Mouse (Mus musculus): ENCODE measurements around the gene Gcnt2. TPM values are rescaled to one million over a fixed set of nuclear protein-coding genes. Genes with fewer than 3 reads are reported as not detected.

Gene Gcnt2
- polyA plus RNA-seq, 1 experiment from 2014 or later, result 7.4 TPM

DNA sequence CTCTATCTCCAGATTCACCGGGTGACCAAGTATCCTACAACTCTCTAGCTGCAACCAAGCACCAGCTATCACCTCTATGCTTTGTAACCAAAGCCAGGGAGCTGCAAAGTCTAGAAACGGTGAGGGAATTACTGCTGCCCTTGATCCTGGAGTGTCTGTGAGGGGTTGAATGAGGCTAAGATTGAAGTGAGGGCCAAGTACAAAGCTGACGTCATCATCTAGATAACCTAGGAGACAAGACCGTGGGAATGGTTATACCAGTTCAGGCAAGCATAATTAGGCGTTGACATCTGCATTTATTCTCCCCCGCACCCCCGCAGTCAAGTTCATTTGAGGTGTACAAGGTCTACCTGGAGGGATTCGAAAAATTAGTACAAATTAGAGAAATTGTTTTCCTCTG is 2.8 kb upstream of the Gcnt2 start:
- H3K9ac ChIP-seq (ENCODE audit: low read depth, low read length), result no peak overlapping the region
- ATAC-seq (ENCODE audit: low FRiP score) (no peak), DNase-seq (ENCODE audit: low spot score) (no peak)
- H3K27ac ChIP-seq (ENCODE audit: low read depth, low read length), result no peak overlapping the region
- no peak overlapping the region for H3K4me2 ChIP-seq (replicated peaks; ENCODE audit: low read depth, low read length)
- no peak overlapping the region for H3K4me3 ChIP-seq (ENCODE audit: low read depth, low read length)
- no peaks in the 10 kb centered on the region for H3K4me1 ChIP-seq (replicated peaks; ENCODE audit: control insufficient read depth, insufficient read depth, low read length)
- H3K9me3 ChIP-seq (ENCODE audit: control insufficient read depth, low read length), result no peaks in the 10 kb centered on the region
- H3K36me3 ChIP-seq (ENCODE audit: control insufficient read depth, insufficient read depth, low read length), result no peaks in the 10 kb centered on the region
- WGBS, result 89% methylated on average over 8 of the region's 8 CpGs
- H3K27me3 ChIP-seq (ENCODE audit: control insufficient read depth, insufficient read depth, low read length), result no peaks in the 10 kb centered on the region

DNA sequence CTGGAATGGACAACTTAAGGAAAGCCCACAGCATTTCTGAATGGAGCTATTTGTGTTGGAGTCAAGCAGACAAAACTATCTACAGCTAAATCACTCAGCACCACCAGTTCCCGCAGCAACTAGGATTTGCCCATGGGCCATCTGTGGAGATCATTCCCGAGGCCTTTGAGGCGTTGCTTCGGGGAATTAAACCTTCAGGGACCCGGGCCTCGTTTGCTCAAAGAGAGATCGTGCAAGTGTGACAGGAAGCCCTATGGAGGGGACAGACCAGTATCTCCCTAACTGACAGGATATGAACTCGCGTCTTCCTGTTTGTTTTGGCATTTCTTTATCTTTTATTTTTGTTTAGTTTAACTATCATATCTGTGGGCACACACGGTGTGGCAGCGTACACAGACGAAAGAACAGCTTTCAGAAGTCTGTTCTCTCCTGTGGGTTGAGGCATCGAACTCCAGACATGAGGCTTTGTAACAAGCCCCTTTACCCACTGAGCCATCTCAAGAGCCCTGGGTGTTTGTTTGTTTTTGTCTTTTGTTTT is 2.2 kb upstream of the Gcnt2 start:
- no peak overlapping the region for H3K4me3 ChIP-seq (ENCODE audit: low read depth, low read length)
- no peaks in the 10 kb centered on the region for H3K27me3 ChIP-seq (ENCODE audit: control insufficient read depth, insufficient read depth, low read length)
- no peak overlapping the region for H3K4me2 ChIP-seq (replicated peaks; ENCODE audit: low read depth, low read length)
- ATAC-seq (ENCODE audit: low FRiP score) (no peak), DNase-seq (ENCODE audit: low spot score) (no peak)
- H3K9ac ChIP-seq (ENCODE audit: low read depth, low read length), result no peak overlapping the region
- H3K9me3 ChIP-seq (ENCODE audit: control insufficient read depth, low read length), result no peaks in the 10 kb centered on the region
- no peak overlapping the region for H3K27ac ChIP-seq (ENCODE audit: low read depth, low read length)
- 84% methylated on average over 13 of the region's 13 CpGs for WGBS
- H3K36me3 ChIP-seq (ENCODE audit: control insufficient read depth, insufficient read depth, low read length), result no peaks in the 10 kb centered on the region
- no peaks in the 10 kb centered on the region for H3K4me1 ChIP-seq (replicated peaks; ENCODE audit: control insufficient read depth, insufficient read depth, low read length)

DNA sequence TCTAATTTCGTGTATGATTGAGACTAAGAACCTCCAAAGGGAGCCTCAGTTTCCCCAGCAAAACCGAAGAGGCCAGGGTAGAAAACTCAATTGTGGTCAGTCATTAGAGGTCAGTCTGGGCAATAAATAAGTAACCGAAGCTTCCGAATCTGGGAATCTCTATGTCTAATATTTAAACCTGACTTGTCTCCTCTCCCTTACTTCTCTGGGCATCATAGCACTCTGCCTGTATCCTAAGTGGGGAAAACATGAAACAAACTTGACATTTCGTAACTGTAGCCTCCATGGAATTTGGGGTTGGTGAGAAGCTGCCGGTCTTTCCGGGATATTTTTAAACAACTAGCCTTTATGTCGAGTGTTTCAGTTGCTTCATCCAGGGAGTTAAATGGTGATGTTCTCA is 329 bp upstream of the Gcnt2 start:
- no peaks in the 10 kb centered on the region for H3K27me3 ChIP-seq (ENCODE audit: control insufficient read depth, insufficient read depth, low read length)
- DNase-seq (ENCODE audit: low spot score), result no peak
- no peak overlapping the region for H3K4me2 ChIP-seq (replicated peaks; ENCODE audit: low read depth, low read length)
- no peaks in the 10 kb centered on the region for H3K4me1 ChIP-seq (replicated peaks; ENCODE audit: control insufficient read depth, insufficient read depth, low read length)
- ATAC-seq (ENCODE audit: low FRiP score), result no peak
- H3K36me3 ChIP-seq (ENCODE audit: control insufficient read depth, insufficient read depth, low read length), result no peaks in the 10 kb centered on the region
- H3K9ac ChIP-seq (ENCODE audit: low read depth, low read length), result no peak overlapping the region
- no peak overlapping the region for H3K4me3 ChIP-seq (ENCODE audit: low read depth, low read length)
- WGBS, result 84% methylated on average over 8 of the region's 8 CpGs
- H3K27ac ChIP-seq (ENCODE audit: low read depth, low read length), result no peak overlapping the region
- no peaks in the 10 kb centered on the region for H3K9me3 ChIP-seq (ENCODE audit: control insufficient read depth, low read length)

DNA sequence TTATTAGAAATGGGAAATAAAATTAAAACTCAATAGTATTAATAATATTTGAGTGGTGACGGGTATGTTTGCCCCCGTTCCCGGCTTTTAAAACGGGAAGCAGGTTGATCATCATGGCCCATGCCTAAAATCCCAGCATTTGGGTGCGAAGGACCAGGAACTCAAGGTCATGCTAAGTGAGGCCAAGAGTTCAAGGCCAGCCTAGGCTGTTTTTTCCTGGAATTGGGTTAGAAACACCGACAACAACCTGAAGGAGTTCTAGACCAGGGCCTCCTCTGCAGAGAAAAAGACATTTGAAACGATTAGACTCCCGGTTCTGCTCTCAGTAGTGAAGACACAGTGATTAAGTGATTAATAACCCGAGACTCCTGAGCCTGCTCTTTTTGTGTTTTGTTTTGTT is 3.5 kb downstream of the Gcnt2 start:
- no peak overlapping the region for H3K4me2 ChIP-seq (replicated peaks; ENCODE audit: low read depth, low read length)
- H3K9me3 ChIP-seq (ENCODE audit: control insufficient read depth, low read length), result no peaks in the 10 kb centered on the region
- no peaks in the 10 kb centered on the region for H3K27me3 ChIP-seq (ENCODE audit: control insufficient read depth, insufficient read depth, low read length)
- H3K4me3 ChIP-seq (ENCODE audit: low read depth, low read length), result no peak overlapping the region
- H3K9ac ChIP-seq (ENCODE audit: low read depth, low read length), result no peak overlapping the region
- no peak for DNase-seq (ENCODE audit: low spot score)
- ATAC-seq (ENCODE audit: low FRiP score), result no peak
- WGBS, result 92% methylated on average over 9 of the region's 9 CpGs
- H3K4me1 ChIP-seq (replicated peaks; ENCODE audit: control insufficient read depth, insufficient read depth, low read length), result no peaks in the 10 kb centered on the region
- H3K36me3 ChIP-seq (ENCODE audit: control insufficient read depth, insufficient read depth, low read length), result no peaks in the 10 kb centered on the region
- no peak overlapping the region for H3K27ac ChIP-seq (ENCODE audit: low read depth, low read length)

DNA sequence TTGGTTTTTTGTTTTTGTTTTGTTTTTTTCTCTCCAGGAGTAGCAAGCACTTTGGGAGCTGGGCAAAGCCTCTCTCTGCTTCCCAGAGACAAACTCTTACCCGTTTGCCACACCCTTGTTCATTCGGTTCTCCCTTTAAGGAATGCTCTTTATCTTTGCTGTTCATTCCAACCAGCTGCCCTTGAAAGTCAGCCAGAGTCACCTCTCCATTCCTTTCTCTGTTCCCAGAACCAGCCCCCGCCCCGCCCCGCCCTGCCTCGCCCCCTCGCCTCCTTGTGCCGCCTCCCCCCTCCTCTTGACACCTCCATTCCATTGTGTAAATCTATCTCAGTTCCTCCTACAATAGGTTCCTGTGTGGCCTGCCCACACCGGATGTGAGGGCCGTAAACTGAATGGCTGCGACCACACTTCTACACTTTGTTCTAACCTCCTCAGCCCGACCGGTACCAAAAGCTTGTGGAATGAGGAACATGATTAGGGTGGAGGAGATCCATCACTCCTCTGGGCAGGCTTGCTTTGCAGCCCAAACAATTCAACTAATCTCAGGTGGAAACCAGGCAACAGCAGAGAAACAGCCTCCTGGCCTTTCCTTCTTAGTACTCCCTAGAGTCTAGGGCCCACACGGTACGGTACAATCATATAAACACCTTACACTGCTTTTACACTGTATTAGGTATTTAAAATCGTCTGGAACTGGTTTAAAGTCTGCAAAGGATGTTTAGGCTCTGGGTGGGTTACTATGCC is 9.5 kb downstream of the Gcnt2 start:
- H3K36me3 ChIP-seq (ENCODE audit: control insufficient read depth, insufficient read depth, low read length), result no peaks in the 10 kb centered on the region
- H3K27ac ChIP-seq (ENCODE audit: low read depth, low read length), result no peak overlapping the region
- H3K9me3 ChIP-seq (ENCODE audit: control insufficient read depth, low read length), result no peaks in the 10 kb centered on the region
- no peak overlapping the region for H3K4me3 ChIP-seq (ENCODE audit: low read depth, low read length)
- DNase-seq (ENCODE audit: low spot score) (no peak), ATAC-seq (ENCODE audit: low FRiP score) (no peak)
- H3K27me3 ChIP-seq (ENCODE audit: control insufficient read depth, insufficient read depth, low read length), result no peaks in the 10 kb centered on the region
- 20% methylated on average over 16 of the region's 16 CpGs for WGBS
- H3K4me2 ChIP-seq (replicated peaks; ENCODE audit: low read depth, low read length), result no peak overlapping the region
- H3K4me1 ChIP-seq (replicated peaks; ENCODE audit: control insufficient read depth, insufficient read depth, low read length), result no peaks in the 10 kb centered on the region
- no peak overlapping the region for H3K9ac ChIP-seq (ENCODE audit: low read depth, low read length)

DNA sequence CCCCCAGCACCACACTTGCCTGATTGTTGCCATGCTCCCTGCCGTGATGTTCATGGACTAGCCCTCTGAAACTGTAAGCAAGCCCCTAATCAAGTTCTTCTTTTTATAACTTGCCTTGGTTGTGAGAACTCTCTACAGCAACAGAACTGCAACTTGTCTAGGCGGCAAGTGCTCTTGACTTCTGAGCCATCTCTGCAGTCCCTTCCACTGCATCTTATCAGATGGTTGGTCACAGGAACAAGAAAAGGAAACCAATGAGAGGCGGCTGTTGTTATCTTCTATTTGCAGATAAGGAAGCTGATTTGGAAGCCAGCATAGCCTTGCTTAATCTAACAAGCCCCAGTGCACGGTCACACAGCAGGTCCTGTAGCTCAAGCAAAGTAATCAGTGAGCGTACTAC is 14.5 kb downstream of the Gcnt2 start:
- H3K4me1 ChIP-seq (replicated peaks; ENCODE audit: control insufficient read depth, insufficient read depth, low read length), result no peaks in the 10 kb centered on the region
- DNase-seq (ENCODE audit: low spot score) (no peak), ATAC-seq (ENCODE audit: low FRiP score) (no peak)
- H3K27ac ChIP-seq (ENCODE audit: low read depth, low read length), result no peak overlapping the region
- no peaks in the 10 kb centered on the region for H3K9me3 ChIP-seq (ENCODE audit: control insufficient read depth, low read length)
- no peaks in the 10 kb centered on the region for H3K27me3 ChIP-seq (ENCODE audit: control insufficient read depth, insufficient read depth, low read length)
- H3K4me2 ChIP-seq (replicated peaks; ENCODE audit: low read depth, low read length), result no peak overlapping the region
- H3K4me3 ChIP-seq (ENCODE audit: low read depth, low read length), result no peak overlapping the region
- H3K36me3 ChIP-seq (ENCODE audit: control insufficient read depth, insufficient read depth, low read length), result no peaks in the 10 kb centered on the region
- no peak overlapping the region for H3K9ac ChIP-seq (ENCODE audit: low read depth, low read length)
- WGBS, result 87% methylated on average over 5 of the region's 5 CpGs

DNA sequence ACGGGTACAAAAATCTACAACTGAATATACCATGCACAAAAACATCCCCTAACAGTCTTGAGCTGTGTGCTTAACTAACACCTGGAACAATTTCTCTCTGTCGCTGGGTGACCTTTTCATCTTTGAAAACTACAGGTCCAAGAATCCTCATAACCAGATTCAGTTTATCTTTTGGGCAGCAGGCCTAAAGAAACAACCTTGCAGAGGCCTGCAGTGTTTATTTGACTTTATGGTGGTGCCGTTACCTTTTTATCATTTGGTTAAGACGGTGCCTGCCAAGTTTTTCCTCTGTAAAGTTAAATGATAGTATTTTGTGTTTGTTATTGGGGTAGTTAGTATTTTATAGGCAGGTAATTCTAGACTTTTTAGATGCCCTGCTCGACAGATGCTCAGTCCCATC is 15.9 kb downstream of the Gcnt2 start:
- Histone ChIP-seq H3K4me2 (replicated peaks; ENCODE audit: low read depth, low read length) (no peak overlapping the region), H3K4me1 (replicated peaks; ENCODE audit: control insufficient read depth, insufficient read depth, low read length) (no peaks in the 10 kb centered on the region), H3K4me3 (ENCODE audit: low read depth, low read length) (no peak overlapping the region), H3K9me3 (ENCODE audit: control insufficient read depth, low read length) (no peaks in the 10 kb centered on the region), H3K36me3 (ENCODE audit: control insufficient read depth, insufficient read depth, low read length) (no peaks in the 10 kb centered on the region), H3K27me3 (ENCODE audit: control insufficient read depth, insufficient read depth, low read length) (no peaks in the 10 kb centered on the region), H3K9ac (ENCODE audit: low read depth, low read length) (no peak overlapping the region), H3K27ac (ENCODE audit: low read depth, low read length) (no peak overlapping the region)
- WGBS, result 87% methylated on average over 5 of the region's 5 CpGs
- no peak for ATAC-seq (ENCODE audit: low FRiP score)
- no peak for DNase-seq (ENCODE audit: low spot score)

DNA sequence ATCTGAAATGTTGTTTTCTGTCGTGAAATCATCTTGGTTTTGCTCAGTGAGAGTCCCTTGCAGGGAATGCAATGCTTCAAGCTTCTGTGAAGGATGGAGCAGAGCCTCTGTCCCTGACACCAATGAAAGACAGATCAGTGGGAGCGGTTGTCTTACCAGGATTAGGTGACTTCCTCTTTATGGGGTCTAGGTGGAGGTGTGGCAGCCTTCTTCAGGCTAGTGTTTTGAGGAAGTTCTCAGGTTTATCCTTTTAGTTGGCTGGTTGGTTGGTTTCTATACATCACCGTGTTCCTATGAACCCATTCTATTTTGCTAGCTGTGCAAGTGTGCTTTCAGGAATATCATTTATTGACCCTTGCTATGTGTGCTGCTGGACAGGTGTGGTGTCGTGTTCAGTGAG is 18.0 kb downstream of the Gcnt2 start:
- Histone ChIP-seq H3K36me3 (ENCODE audit: control insufficient read depth, insufficient read depth, low read length) (no peaks in the 10 kb centered on the region), H3K4me2 (replicated peaks; ENCODE audit: low read depth, low read length) (no peak overlapping the region), H3K4me3 (ENCODE audit: low read depth, low read length) (no peak overlapping the region), H3K4me1 (replicated peaks; ENCODE audit: control insufficient read depth, insufficient read depth, low read length) (no peaks in the 10 kb centered on the region), H3K27ac (ENCODE audit: low read depth, low read length) (no peak overlapping the region), H3K27me3 (ENCODE audit: control insufficient read depth, insufficient read depth, low read length) (no peaks in the 10 kb centered on the region), H3K9me3 (ENCODE audit: control insufficient read depth, low read length) (no peaks in the 10 kb centered on the region), H3K9ac (ENCODE audit: low read depth, low read length) (no peak overlapping the region)
- 81% methylated on average over 4 of the region's 4 CpGs for WGBS
- DNase-seq (ENCODE audit: low spot score), result no peak
- ATAC-seq (ENCODE audit: low FRiP score), result no peak

DNA sequence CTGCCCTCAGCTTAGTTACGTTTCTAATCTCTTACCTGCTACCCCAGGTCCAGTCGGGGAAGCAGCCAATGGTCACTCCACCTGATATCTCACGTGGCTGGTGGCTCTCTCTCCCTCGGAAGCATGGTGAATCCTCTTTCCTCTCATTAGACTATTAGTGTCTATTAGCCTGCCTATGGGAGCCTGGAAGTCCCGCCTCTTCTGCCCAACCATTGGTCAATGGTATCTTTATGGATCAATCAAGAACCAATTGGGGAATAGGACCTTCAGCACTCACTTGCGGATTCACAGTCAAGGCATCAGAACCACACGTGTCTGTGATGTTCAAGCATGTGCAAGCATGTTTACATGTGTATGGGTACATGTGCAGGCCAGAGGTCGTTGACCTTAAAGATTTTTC is 21.0 kb downstream of the Gcnt2 start:
- DNase-seq (ENCODE audit: low spot score) (no peak), ATAC-seq (ENCODE audit: low FRiP score) (no peak)
- no peaks in the 10 kb centered on the region for H3K36me3 ChIP-seq (ENCODE audit: control insufficient read depth, insufficient read depth, low read length)
- H3K4me3 ChIP-seq (ENCODE audit: low read depth, low read length), result no peak overlapping the region
- 82% methylated on average over 8 of the region's 8 CpGs for WGBS
- H3K27ac ChIP-seq (ENCODE audit: low read depth, low read length), result no peak overlapping the region
- no peak overlapping the region for H3K4me2 ChIP-seq (replicated peaks; ENCODE audit: low read depth, low read length)
- no peaks in the 10 kb centered on the region for H3K4me1 ChIP-seq (replicated peaks; ENCODE audit: control insufficient read depth, insufficient read depth, low read length)
- no peak overlapping the region for H3K9ac ChIP-seq (ENCODE audit: low read depth, low read length)
- H3K27me3 ChIP-seq (ENCODE audit: control insufficient read depth, insufficient read depth, low read length), result no peaks in the 10 kb centered on the region
- no peaks in the 10 kb centered on the region for H3K9me3 ChIP-seq (ENCODE audit: control insufficient read depth, low read length)

All from hindbrain, embryonic 11.5 days (tissue).